Mouse (Mus musculus): ENCODE data around the gene Shank1. TPM values are rescaled to one million over a fixed set of nuclear protein-coding genes. Genes with fewer than 3 reads are reported as not detected.

Shank1 gene
- 13.6 and 18.2 TPM in 2 replicates for polyA plus RNA-seq (2012; rRNA removed)
- polyA plus RNA-seq (2014; fragmentation: Nextera tagmentation; extraction: Ambion mirVana): 4.0 and 4.3 TPM in 2 replicates

DNA sequence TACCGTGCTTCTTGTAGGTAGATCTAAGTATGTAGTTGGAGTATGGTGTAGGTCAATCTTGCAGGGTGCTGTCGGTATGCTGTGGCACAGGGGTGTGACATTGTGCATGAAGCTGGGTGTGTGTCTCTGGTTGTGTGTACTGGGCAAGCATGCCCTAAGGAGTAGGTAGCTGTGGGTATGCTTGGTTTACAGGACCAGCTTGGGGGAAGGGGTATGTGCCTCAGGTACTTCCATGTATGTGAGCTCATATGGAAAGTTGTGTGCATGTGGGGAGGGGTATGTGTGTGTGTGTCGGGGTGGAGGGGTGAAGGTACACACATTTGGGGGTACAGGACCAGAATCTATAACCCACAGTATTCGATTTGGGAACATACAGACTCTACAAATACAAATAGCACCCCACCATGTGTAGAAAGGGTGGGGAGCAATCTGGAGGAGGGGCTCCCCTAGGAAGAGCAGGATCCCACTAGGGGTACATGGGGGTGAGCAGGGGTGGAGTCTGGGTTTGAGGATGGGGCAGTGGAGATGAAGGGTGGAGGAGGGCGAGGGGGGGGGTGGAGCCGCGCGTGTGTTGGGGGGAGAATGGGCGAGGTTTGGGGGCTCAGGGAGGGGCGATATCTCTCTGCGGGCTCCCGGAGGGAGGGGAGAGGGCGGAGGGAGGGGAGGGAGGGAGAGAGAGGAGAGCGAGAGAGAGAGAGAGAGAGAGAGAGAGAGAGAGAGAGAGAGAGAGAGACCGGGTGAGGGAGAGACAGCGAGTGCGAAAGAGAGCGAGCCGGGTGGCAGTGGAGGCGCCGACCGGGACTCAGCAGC lies at the start of gene Shank1:
Gene Shank1, plus strand, starts transcription at position 779 of the 810 bp plus-strand sequence.
- 22% methylated on average over 10 of the region's 22 CpGs for WGBS
- no peak for DNase-seq (ENCODE audit: low spot score)
- Histone ChIP-seq H3K4me3 (replicated peaks; ENCODE audit: low read length) (peak within 1 kb of the TSS; percentile 50), H3K36me3 (ENCODE audit: control insufficient read depth, insufficient read depth, low read length) (no peaks in the 10 kb centered on the region), H3K9ac (ENCODE audit: low read depth, low read length, severe bottlenecking) (peak within 1 kb of the TSS; percentile 58), H3K4me1 (ENCODE audit: control insufficient read depth, insufficient read depth, low read length) (peaks cover 40% of the 10 kb centered on the region), H3K27ac (replicated peaks; ENCODE audit: low read depth, low read length) (no peak within 1 kb of the TSS), H3K4me2 (replicated peaks; ENCODE audit: low read depth, low read length, severe bottlenecking) (peak within 1 kb of the TSS; percentile 98), H3K9me3 (ENCODE audit: control insufficient read depth, low read length) (no peaks in the 10 kb centered on the region), H3K27me3 (ENCODE audit: control insufficient read depth, insufficient read depth, low read length) (peaks cover 4% of the 10 kb centered on the region)
- no peak for ATAC-seq (ENCODE audit: low FRiP score, low read depth)
- no peak for TF ChIP-seq POLR2A (IDR thresholded peaks at IDR 0.05; ENCODE audit: borderline replicate concordance, extremely low read depth, insufficient read depth, insufficient read length)

DNA sequence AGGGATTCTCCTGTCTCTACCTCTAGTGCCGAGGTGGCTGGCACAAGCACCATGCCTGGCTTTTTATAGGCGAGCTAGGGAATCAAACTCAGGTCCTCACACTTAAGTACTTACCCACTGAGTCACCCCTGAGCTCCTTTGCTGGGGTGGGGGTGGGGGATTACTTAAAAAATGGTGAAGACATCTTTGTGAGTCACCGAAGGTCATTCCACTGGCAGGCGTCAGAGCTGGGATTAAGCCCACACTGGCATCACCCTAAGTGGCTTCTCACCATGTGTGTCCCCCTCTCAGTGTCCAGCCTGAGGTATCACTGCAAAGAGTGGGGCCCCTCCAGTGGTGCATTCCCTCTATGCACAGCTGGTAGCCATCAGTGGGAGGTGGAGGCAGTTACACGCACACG lies 49.6 kb upstream of the Shank1 start:
- ATAC-seq (ENCODE audit: low FRiP score, low read depth): no peak
- WGBS: 72% methylated on average over 6 of the region's 6 CpGs
- H3K9me3 ChIP-seq (ENCODE audit: control insufficient read depth, low read length): no peaks in the 10 kb centered on the region
- TF ChIP-seq POLR2A (IDR thresholded peaks at IDR 0.05; ENCODE audit: borderline replicate concordance, extremely low read depth, insufficient read depth, insufficient read length): no peak
- no peaks in the 10 kb centered on the region for H3K36me3 ChIP-seq (ENCODE audit: control insufficient read depth, insufficient read depth, low read length)
- H3K4me2 ChIP-seq (replicated peaks; ENCODE audit: low read depth, low read length, severe bottlenecking): no peak overlapping the region
- H3K4me1 ChIP-seq (ENCODE audit: control insufficient read depth, insufficient read depth, low read length): peaks cover 4% of the 10 kb centered on the region; the same call in 1 of the 2 replicates
- H3K27me3 ChIP-seq (ENCODE audit: control insufficient read depth, insufficient read depth, low read length): peaks cover 11% of the 10 kb centered on the region
- no peak overlapping the region for H3K27ac ChIP-seq (replicated peaks; ENCODE audit: low read depth, low read length)
- no peak overlapping the region for H3K4me3 ChIP-seq (replicated peaks; ENCODE audit: low read length)
- H3K9ac ChIP-seq (ENCODE audit: low read depth, low read length, severe bottlenecking): no peak overlapping the region
- DNase-seq (ENCODE audit: low spot score): no peak

DNA sequence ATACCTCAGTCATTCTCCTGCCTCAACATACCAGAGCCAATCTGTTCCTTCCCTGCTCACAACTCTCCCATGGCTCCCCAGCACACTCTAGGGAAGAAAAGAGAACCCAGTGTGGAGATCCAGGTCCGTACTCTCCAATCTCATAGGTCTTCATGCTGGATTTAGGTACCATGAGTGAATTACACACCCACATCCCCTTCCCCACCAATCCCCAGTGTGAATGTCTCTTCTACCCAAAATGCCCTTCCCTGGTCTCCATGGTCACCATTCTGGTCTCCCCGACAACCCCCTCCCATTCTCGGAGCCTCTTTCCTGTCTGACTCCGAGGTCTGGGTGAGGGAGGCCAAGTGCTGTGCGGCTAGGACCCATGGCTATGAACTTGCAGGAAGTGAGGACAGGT lies 48.9 kb upstream of the Shank1 start, which contains the start of gene Gm15517:
Gene Gm15517, plus strand, starts transcription at position 301 of the 400 bp plus-strand sequence.
- peaks cover 11% of the 10 kb centered on the region for H3K27me3 ChIP-seq (ENCODE audit: control insufficient read depth, insufficient read depth, low read length)
- no peaks in the 10 kb centered on the region for H3K36me3 ChIP-seq (ENCODE audit: control insufficient read depth, insufficient read depth, low read length)
- DNase-seq (ENCODE audit: low spot score) (no peak), ATAC-seq (ENCODE audit: low FRiP score, low read depth) (no peak)
- H3K27ac ChIP-seq (replicated peaks; ENCODE audit: low read depth, low read length): no peak within 1 kb of the TSS
- no peak within 1 kb of the TSS for H3K4me3 ChIP-seq (replicated peaks; ENCODE audit: low read length)
- H3K4me1 ChIP-seq (ENCODE audit: control insufficient read depth, insufficient read depth, low read length): peaks cover 4% of the 10 kb centered on the region; the same call in 1 of the 2 replicates
- H3K9ac ChIP-seq (ENCODE audit: low read depth, low read length, severe bottlenecking): no peak within 1 kb of the TSS
- H3K9me3 ChIP-seq (ENCODE audit: control insufficient read depth, low read length): no peaks in the 10 kb centered on the region
- H3K4me2 ChIP-seq (replicated peaks; ENCODE audit: low read depth, low read length, severe bottlenecking): no peak within 1 kb of the TSS
- WGBS: 57% methylated on average over 5 of the region's 5 CpGs
- TF ChIP-seq POLR2A (IDR thresholded peaks at IDR 0.05; ENCODE audit: borderline replicate concordance, extremely low read depth, insufficient read depth, insufficient read length): no peak

DNA sequence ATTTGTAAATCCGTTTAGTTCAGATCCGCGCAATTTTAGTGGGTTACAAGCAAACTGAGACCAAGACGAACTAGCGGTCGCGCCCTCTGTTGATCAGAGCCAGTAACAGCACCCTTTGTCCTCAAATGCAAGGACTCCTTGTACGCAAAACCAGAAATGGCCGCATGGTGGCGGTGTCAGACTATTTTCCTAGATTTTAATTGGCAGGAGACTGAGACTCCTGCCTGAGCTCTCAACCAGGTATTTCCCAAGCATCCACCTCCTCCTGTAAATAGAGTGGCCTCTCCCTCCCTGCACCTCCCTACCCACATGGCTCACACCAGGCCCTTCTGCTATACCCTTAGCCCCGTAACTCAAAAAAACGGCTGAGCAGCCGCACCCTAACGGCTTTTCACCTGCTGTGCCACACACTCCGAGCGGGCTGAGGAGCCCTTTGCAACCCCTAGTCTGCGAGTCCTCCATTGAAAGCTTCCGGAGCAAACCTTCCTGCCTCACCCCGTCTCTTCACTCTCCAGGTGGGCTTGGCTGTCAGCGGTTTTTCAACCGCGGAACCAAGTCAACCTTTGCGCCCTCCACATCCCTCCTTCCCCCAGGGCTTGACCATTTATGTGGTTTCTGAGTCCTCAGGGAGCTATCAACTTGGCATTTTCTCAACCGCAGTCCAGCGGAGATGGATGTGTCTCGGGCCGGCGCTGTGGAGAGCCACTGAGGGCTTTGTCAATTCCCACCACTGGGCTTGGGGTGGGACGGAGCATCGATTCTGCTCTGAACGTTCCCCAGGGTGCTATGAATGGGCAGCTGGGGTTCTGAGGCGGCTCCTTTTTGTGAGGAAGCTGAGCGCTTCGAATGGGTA lies 47.0 kb upstream of the Shank1 start:
- H3K27me3 ChIP-seq (ENCODE audit: control insufficient read depth, insufficient read depth, low read length): peaks cover 11% of the 10 kb centered on the region
- ATAC-seq (ENCODE audit: low FRiP score, low read depth): peak; percentile 70

DNA sequence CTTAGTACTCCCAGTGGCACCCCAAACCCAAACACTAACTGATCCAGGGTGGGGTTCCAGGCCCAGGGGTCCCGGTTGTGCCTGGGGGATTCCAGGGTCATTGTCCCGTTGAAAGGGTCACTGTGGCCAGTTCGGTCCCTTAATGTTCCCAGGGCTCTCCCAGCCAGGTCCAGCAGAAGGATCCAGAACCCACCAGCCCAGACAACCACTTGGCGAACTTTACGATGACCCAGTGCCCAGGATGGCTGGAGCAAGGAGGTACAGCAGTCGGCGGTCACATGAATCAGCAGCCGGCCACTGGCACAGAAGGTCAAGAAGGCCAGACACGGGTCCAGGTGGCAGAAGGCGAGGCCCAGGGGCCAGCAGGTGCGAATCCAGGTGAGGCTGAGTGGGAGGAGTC lies 41.9 kb upstream of the Shank1 start:
- Histone ChIP-seq H3K4me1 (ENCODE audit: control insufficient read depth, insufficient read depth, low read length) (peaks cover 2% of the 10 kb centered on the region; the same call in 1 of the 2 replicates), H3K27ac (replicated peaks; ENCODE audit: low read depth, low read length) (no peak overlapping the region), H3K4me2 (replicated peaks; ENCODE audit: low read depth, low read length, severe bottlenecking) (no peak overlapping the region), H3K27me3 (ENCODE audit: control insufficient read depth, insufficient read depth, low read length) (peaks cover 9% of the 10 kb centered on the region), H3K9me3 (ENCODE audit: control insufficient read depth, low read length) (no peaks in the 10 kb centered on the region), H3K4me3 (replicated peaks; ENCODE audit: low read length) (no peak overlapping the region), H3K9ac (ENCODE audit: low read depth, low read length, severe bottlenecking) (no peak overlapping the region), H3K36me3 (ENCODE audit: control insufficient read depth, insufficient read depth, low read length) (no peaks in the 10 kb centered on the region)
- WGBS: 83% methylated on average over 11 of the region's 11 CpGs
- ATAC-seq (ENCODE audit: low FRiP score, low read depth) (no peak), DNase-seq (ENCODE audit: low spot score) (no peak)
- TF ChIP-seq POLR2A (IDR thresholded peaks at IDR 0.05; ENCODE audit: borderline replicate concordance, extremely low read depth, insufficient read depth, insufficient read length): no peak

More for the DNA sequence above, 47.0 kb upstream of the Shank1 start:
- Histone ChIP-seq H3K4me2 (replicated peaks; ENCODE audit: low read depth, low read length, severe bottlenecking) (peak overlapping the region; percentile 38), H3K4me1 (ENCODE audit: control insufficient read depth, insufficient read depth, low read length) (peaks cover 4% of the 10 kb centered on the region; the same call in 1 of the 2 replicates), H3K9ac (ENCODE audit: low read depth, low read length, severe bottlenecking) (no peak overlapping the region), H3K27ac (replicated peaks; ENCODE audit: low read depth, low read length) (no peak overlapping the region), H3K9me3 (ENCODE audit: control insufficient read depth, low read length) (no peaks in the 10 kb centered on the region), H3K36me3 (ENCODE audit: control insufficient read depth, insufficient read depth, low read length) (no peaks in the 10 kb centered on the region), H3K4me3 (replicated peaks; ENCODE audit: low read length) (no peak overlapping the region)
- TF ChIP-seq POLR2A (IDR thresholded peaks at IDR 0.05; ENCODE audit: borderline replicate concordance, extremely low read depth, insufficient read depth, insufficient read length): peak; percentile 29; the same call in 1 of the 2 replicates
- peak; percentile 93 for DNase-seq (ENCODE audit: low spot score)
- WGBS: 2% methylated on average over 34 of the region's 34 CpGs

All from limb, embryonic 14.5 days (tissue).